Mouse (Mus musculus): ENCODE data around the gene Pard3b.
A peak's percentile ranks its signal among the peaks of the same experiment; 100 is the strongest.
"Not testable (repeated sequence)": the region's sequence is repeated elsewhere in the genome, so short reads cannot be mapped to it uniquely, and the experiment has no call there.

Gene Pard3b

DNA sequence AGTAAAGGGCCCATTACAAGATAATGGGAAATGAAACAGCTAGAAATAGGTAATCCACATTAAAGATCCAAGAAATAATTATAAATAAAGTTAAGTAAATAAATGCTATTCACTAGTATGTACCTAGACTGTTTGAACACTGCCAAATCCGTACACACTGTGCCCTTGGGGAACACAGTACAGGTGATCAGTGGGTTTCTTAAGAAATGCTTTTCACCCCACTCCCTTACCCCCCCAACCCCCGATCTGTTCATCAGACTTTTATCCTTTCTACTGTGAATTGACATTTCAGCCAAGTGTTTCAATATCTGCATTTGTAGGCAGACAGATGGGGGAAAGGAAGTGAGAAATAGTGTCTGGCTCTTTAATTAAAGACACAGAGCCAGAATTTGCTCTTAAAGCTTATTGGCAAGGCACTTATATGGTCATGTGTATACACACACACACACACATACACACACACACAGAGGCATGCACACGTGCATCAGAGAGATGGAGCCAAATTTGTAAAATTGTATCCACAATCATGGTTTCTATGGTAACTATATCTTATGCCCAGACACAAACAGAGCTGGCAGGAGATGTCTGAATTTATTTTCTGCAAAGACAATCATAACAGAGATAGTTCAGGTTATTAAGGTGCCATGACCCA is 938.4 kb downstream of the Pard3b start:
- no peak for DNase-seq (ENCODE audit: inconsistent ontology term)

DNA sequence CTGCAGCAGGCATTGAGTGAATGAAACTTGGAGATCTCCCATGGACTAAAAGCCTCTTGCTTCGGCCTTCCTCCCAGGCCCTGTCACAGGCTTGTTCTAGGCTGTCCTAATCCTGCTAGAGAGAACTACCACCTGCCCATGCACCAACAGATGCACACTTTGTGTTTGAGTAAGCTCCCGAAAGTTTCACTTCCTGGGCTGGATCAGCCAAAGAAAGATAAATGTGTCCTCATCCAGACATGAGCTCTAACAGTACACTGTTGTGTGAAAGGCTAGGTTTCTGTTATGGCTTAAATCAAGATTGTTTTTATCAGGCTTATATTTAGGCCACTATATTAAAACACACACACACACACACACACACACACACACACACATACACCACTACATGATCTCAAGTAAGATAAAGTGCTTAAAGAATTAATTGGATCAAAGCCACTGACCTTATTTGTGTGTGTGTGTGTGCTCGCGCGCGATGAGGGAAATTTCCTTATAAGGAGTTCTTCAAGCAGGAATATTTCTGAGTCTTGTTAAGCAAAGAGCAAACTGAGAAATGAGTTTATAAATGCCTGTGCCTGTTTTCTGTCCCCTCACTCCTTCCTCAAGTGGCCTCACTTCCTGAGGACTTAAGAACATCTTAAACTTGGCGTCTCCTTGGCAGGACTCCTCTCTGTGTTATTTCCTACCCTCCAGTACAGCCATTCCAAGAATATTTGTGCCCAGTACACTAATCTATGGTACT is 940.6 kb downstream of the Pard3b start:
- DNase-seq (ENCODE audit: inconsistent ontology term), result no peak

DNA sequence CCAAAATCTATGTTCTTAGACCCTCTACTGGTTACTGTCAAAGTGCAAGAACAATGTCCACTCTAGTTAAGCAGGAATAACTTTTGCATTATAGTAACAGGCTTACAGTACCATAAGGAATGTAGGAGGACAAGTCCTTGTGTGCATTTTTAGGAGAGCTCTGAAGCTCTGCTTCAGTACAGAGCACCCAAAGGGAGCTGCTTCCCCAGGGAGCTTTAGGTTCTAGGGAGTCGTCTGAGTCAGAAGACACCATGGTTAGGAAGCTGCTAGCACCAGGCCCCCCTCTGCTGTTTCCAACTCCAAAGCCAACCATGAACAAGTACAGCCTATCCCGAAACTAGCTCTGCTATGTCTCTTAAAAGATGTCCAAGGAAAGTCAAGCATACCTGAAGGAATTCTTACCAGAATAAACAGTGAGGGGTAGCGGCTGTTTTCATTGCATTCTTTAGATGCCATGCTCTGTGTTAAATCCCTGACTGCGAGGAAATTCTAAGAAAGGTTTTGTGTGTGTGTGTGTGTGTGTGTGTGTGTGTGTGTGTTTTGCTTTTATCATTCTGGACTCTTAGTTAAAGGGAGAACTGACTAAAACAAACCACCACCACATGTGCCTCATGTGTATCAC is 941.8 kb downstream of the Pard3b start:
- DNase-seq (ENCODE audit: inconsistent ontology term), result no peak

DNA sequence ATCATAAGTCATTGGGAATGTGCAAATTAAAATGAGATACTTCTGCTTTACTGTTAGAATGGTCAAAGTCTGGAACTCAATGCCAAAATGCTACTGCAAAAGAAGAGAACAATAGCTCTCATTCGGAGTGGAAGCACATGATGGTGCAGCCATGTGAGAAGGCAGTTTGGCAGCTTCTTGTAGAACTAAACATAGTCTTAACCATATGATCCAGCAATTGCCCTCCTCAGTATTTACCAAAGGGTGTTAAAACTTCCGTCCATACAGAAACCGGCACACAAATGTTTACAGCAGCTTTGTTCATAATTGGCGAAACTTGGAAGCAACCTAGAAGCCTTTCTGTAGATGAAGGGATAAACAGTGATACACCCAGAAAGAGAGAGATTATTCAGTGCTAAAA is 943.9 kb downstream of the Pard3b start:
- no peak for DNase-seq (ENCODE audit: inconsistent ontology term)

DNA sequence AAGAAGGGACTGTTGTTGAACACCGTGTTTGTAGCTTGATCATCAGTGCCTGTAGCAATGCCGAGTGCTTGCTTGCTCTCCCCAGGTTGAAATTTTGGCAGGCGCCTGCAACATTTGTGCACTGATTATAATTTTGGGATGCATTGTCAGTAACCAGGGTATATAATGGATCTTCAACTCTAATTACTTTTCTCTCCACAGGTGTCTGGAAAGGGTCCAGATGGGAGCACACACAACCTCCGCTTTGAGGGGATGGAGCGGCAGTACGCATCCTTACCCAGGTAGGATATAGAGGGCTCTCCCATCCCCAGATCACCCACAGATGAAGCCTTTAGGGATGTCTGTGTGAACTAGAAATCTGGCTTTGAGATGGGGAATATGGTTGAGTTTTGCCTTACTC is 948.9 kb downstream of the Pard3b start:
- DNase-seq (ENCODE audit: inconsistent ontology term), result no peak

DNA sequence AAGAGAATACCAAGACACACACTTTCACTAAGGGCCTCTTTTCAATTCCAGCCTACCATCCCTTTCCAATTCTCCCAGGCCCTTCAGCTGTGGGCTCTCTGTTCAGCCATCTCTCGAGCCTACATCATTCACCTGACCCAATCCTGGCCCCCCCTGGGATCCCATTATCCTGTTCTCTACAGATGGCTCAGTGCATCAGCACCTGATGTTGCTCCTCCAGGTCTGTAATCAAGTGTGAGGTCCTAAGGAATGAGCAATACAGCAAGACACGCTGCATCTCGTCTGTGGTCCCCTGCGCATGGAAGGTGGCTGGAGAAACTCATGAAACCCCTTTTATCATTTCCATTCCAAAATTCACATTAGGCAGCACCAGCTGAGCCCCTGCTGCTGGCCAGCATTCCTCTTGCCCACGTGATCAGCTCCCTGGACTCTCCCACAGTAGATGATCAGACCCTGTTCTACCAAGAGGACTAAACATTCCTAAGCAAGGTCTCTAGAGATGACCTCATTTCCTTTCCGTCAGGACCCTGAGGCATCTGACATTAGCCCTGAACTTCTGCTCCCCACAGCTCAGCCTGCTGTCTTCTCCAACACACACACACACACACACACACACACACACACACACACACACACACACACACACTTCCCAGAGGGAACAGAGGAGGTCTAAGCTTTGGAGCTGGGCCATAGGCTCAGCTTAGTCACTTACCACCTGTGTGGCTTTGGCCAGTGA is 952.8 kb downstream of the Pard3b start:
- peak; percentile 36 for DNase-seq (ENCODE audit: inconsistent ontology term)

DNA sequence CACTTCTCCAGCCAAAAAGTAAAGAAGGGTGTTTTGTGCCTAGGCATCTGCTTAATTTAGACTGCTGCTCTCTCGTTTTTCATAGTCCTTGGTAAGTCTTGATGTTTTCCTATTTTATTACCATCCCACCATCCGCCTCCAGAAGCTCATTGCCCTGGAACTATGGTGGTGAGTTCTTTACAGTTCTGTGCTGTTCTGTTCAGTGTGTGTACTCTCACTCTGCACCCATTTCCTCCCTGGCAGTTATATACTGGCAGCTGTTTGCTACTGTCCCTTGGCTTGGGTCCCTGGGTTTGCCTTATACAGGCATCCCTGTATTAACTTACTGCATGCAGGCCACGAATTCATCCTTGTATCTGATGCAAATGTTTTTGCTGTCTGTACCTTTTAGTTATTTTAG is 956.8 kb downstream of the Pard3b start:
- no peak for DNase-seq (ENCODE audit: inconsistent ontology term)

DNA sequence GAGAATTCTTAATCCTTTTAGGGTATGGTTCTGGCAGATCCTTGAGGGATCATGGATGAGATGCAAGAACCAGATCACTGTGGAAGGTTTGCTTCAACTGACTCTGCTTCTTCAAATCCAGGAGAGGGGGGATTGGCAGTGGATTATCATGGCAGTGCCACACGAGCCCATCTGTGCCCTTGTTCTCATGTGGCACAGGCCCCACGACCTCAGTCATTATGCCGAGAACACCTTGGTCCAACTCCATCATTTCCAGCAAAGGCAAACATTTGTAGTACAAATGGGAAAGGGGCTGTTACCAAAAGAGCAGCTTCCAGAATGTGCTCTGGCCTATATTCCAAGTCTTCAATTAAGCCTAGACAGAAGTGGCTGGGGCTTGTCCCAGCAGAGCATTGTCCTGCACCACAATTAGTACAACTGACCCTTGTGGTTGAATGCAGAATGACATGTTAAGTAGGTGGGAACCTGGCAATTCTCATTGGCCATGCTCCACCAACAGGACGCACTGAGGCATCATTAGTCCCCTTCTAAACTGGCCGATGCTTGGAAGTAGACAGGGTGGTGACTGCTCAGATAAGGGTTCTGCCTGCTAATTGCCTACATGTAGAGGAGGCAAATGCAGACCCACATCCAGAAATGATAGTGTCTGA is 959.3 kb downstream of the Pard3b start:
- peak; percentile 47 for DNase-seq (ENCODE audit: inconsistent ontology term)

DNA sequence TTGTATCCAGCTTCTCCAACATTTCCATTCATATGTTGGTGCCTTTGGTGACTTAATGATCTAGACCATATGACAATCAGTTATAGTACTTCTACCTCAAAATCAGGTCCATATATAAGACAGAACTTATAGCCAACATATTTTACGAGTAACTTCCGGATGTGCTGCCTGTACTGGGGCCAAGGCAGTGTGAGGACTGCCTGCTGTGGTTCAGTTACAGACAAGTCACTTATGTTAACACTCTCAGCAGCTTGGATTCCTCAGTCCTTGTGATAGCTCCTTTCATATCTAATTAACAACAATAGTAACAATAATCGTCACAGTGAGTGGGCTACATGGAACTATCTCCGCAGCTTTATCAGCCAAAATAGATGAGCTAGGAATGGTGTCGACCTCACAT is 959.9 kb downstream of the Pard3b start:
- no peak for DNase-seq (ENCODE audit: inconsistent ontology term)

DNA sequence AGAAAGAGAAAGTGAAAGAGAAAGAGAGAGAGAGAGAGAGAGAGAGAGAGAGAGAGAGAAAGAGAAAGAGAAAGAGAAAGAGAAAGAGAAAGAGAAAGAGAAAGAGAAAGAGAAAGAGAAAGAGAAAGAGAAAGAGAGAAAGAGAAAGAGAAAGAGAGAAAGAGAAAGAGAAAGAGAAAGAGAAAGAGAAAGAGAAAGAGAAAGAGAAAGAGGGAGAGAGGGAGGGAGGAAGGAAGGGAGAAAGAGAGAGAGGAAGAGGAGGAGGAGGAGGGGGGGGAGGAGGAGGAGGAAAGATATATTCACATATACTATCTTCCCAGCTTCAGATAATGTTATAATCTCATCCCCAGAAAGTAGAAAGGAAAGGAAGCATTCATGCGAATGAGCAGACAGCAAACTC is 966.0 kb downstream of the Pard3b start:
- DNase-seq (ENCODE audit: inconsistent ontology term), result not testable (repeated sequence)

DNA sequence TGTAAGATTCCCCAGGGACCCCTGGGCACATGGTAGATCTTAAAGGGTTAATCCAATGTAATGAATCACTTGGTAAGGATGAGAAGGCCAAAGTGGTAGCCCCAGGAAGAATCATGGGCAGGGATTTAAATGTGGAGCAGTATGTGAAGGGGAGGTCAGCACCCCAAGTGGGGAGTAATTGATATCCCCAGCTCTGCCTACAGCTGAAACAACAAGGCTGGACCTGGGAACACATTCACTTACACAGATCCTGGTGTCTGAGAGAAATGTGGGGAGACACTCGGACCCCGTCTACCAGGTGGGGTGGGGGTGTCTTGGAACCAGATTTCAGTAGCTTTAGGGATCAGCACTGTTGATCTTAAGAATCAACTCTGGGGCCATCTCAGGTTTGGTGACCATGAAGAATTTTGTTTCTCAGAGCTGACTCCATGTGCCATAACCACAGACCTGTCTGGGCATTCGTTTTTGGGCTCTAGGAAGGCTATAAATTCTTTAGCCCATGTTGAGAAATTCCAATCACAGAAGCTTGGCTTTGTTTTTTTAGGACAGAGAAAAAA is 979.6 kb downstream of the Pard3b start:
- no peak for DNase-seq (ENCODE audit: inconsistent ontology term)

DNA sequence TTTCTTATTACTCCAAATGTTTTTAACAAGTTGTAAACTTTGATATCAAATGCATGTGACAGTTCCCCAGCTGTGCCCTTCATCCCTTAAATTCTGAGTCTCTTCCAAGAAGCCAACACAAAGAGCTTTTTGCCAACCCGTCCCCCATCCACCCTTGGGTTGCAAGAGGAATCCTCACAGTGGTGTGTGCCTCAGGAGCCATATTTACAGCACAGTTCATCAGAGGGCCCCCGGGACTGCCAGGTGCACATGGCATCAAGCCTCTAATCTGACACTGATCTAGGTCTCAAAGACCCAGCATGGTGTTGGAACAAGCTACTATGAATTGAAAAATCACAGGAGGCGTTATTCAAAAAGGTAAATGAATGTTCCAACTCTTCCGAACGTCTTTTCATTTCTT is 980.8 kb downstream of the Pard3b start:
- no peak for DNase-seq (ENCODE audit: inconsistent ontology term)

DNA sequence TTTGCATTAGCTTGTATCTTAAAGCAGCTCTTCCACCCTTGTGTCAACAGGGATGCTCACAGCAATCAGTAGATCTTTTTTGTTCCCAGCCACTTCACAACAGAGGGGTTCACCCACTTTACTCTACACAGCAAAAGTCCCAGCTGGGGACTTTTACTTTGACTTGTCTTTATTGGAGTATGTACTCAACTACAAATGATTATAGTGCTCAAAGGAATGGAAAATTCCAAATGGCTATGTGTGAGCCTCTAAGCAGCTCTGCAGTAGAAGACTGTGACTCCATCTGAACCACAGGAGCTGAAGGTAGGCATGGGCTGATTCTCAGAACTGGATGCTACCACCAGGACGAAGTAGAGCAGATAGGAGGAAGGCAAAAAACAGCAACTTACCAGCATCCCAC is 983.8 kb downstream of the Pard3b start:
- DNase-seq (ENCODE audit: inconsistent ontology term), result no peak

DNA sequence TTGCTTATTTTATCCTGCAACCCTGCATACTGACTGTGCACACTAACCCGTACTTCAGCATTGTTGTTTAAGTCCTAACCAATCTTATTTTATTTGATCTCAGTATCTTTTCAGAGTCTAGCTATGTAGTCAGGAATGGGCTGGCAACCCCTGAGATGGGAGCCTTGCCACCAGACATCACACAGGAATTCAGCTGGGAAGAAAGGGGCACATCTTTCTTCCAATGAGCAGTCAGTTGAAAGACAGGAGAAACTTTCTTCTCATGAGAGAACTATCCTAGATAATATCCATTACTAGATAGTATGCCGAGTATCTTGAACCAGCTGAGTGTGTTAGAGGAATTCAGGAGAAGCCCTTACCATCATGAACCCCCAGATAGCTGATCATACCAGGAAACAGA is 985.5 kb downstream of the Pard3b start:
- DNase-seq (ENCODE audit: inconsistent ontology term), result peak; percentile 24

DNA sequence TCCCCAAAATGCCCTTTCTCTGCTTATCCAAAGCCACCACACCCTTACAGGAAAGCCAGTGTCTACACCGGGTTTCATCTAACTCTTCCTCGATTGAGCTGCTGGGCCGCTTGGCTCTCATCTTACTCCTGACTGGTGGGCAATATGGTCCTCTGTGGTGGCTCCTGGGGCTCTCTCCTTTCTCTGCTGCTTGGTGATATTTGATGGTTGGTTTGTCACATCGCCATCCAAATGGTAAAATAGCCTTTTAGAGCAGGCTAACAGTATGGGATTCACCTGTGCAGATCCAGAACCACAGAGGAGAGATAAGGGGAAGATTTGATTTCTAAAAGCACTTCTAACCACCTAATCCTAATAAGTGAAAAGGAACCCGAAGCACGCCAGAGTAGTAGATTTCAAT is 986.2 kb downstream of the Pard3b start:
- DNase-seq (ENCODE audit: inconsistent ontology term), result no peak

DNA sequence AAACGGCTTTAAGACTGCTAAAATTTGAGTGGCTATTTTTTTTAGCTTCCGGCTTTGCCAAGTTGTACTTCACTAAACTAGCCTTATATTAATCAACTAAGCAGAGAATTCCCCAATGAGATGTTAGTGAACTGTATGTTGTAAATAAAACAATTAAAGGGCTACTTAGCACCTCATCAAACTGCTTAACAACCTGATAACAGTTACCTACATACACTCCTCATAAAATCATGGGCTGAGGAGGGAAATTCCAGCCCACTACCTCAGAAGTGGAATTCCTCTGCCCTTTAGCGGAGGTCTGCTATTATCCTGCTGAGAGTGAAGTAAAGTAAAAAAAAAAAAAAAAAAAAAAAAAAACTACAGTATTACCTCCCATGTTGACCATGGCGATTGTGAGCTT is 986.7 kb downstream of the Pard3b start:
- no peak for DNase-seq (ENCODE audit: inconsistent ontology term)

DNA sequence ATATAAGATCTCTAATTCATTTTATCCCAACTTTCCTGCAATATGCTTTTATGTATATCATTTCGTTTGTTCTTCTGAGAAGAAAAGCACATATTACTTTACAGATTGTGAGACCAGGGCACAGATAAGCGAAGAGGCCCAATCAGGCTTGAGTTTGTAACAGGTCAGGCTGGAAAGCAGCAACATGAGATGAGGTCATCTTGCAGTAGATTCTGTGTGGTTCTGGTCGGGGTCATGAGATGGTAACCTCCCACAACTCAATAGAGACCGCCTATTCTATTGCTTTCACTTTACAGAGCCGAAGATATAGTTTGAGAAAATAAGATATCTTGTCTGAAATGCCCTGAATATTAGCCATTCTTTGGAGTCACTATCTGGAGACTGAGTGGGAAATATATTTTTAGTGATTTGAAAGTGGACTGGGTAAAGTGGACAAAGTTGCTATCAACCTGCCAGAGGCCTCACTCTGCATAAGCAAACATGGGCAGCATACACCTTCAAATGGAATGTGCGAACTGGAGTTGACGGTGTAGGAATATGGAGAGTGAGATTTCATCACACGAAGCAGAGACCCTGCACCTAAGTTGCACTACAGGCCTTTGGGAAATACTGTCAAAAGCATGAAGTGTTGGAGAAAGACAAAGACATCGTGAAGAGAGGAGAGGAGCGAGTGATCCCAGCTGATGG is 987.3 kb downstream of the Pard3b start:
- DNase-seq (ENCODE audit: inconsistent ontology term), result no peak

DNA sequence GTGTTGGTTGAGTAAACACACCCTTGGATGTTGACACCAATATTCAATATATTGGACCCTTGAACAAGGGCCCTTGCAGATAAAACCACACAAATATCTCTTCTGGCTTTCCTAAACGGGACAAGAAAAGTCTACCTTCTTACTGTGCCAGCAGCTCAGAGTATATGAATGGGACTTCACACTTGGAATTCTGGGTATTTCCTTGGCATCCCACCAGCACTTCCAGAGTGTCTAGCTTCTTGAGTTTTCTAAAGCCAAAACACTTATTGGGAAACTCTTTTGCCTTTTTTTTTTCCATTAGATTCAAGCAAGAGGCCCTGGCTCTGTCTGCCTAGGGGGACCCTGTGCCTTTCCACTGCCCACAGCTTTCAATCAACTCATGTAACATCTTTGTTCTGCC is 991.3 kb downstream of the Pard3b start:
- no peak for DNase-seq (ENCODE audit: inconsistent ontology term)

DNA sequence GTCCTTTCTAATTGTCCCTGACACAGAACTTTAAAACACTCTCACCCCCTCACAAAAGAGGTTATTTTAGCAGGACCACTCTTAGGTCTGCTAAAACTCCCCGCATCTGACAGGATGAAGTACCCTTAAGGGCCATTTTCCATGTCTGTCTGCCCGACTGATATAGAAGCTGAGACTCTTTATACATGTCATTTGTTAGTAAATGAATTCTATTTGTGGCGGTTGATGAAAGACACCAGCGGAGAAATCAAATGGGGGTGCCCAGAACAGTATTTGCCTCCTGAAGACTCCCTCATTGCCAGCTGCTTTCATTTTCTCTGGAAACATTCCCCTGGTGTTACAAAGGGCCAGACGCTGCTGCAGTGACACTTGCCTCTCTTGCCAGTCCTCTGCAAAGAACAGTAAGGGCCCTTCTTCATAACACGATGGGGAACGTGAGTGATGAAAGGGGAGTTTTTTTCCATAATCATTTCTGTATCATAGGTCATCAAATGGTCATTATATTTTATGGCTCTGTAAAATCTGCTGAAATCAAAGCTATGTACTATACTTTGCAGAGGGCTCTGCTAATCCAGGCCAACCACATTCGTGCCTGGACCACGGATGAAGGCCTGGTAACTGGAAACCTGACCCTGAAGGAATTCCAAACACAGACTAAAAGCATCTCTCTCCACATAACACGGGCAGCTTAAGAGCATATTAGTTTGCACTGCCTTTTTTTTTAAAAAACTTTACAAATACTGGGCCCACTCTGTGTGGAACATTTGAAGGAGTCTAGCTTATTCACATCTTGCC is 993.1 kb downstream of the Pard3b start:
- DNase-seq (ENCODE audit: inconsistent ontology term), result no peak

DNA sequence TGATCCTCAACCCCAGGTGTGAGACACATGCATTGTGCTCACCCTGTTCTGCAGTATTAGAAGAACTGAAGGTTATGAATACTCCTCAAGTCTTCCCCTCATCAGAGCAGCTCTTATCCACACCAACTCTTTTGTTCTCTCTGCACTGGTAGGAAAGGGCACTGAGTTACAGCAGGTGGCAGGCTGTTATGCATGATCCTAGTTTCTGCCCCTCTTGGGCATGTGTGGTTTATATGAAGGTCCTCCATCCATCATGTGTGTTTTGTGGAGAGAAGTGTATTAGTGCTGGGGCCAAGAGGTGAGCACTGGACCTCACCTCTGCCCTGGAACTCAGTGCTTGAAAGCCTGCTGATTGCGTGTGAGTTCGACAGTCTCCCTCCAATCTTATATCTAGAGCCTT is 994.3 kb downstream of the Pard3b start:
- no peak for DNase-seq (ENCODE audit: inconsistent ontology term)

Data from Muller cell, postnatal 12 days (primary cell).